Mouse (Mus musculus) lung, embryonic 16.5 days (tissue): ENCODE measurements around the gene Tnfsf12. TPM values are rescaled to one million over a fixed set of nuclear protein-coding genes. Genes with fewer than 3 reads are reported as not detected.
A peak's percentile ranks its signal among the peaks of the same experiment; 100 is the strongest.

Experiments used
- ATAC-seq: fragments of 200-750 bp; cut with Nextera tagmentation; 2 replicates; pipeline ENCODE4 v1.8.0; 2017; ENCODE audit warnings: low read depth, mild to moderate bottlenecking, moderate library complexity
- H3K27ac ChIP-seq: fragments of 300-500 bp; sonication (generic); 2 replicates; pipeline ENCODE4 v1.5.1; 2014; ENCODE audit warnings: mild to moderate bottlenecking, control low read depth, low read length
- H3K27me3 ChIP-seq: fragments of 300-500 bp; sonication (generic); 2 replicates; pipeline ENCODE4 v1.6.1; 2014; ENCODE audit warnings: low read depth, low read length, mixed read lengths; ENCODE audit not compliant: control insufficient read depth, insufficient read depth
- H3K36me3 ChIP-seq: fragments of 300-500 bp; sonication (generic); 2 replicates; pipeline ENCODE4 v1.6.1; 2014; ENCODE audit warnings: low read length; ENCODE audit not compliant: control insufficient read depth, insufficient read depth
- H3K4me1 ChIP-seq: fragments of 300-500 bp; sonication (generic); replicated peaks from 2 replicates; pipeline ENCODE4 v1.6.1; 2014; ENCODE audit warnings: low read length, mixed read lengths; ENCODE audit not compliant: control insufficient read depth, insufficient read depth
- H3K4me2 ChIP-seq: fragments of 300-500 bp; sonication (generic); 2 replicates; pipeline ENCODE4 v1.6.1; 2014; ENCODE audit warnings: low read depth, low read length, control low read depth
- H3K4me3 ChIP-seq: fragments of 300-500 bp; sonication (generic); 2 replicates; pipeline ENCODE4 v1.5.1; 2014; ENCODE audit warnings: mild to moderate bottlenecking, low read length, control low read depth
- H3K9ac ChIP-seq: fragments of 300-500 bp; sonication (generic); 2 replicates; pipeline ENCODE4 v1.6.1; 2014; ENCODE audit warnings: low read length, control low read depth
- H3K9me3 ChIP-seq: fragments of 300-500 bp; sonication (generic); 2 replicates; pipeline ENCODE4 v1.6.1; 2016; ENCODE audit warnings: low read length; ENCODE audit not compliant: control insufficient read depth
- WGBS: fragments of 180-500 bp; shearing (Covaris S2); extraction: QIAGEN DNeasy Blood & Tissue Kit; methylation state at CpG from one replicate; pipeline ENCODE4 v1.1.7; 2014; 5-methylcytosine and 5-hydroxymethylcytosine counted together
- microRNA counts: library from miRNA; unstranded; fragments of <30 nt; microRNA quantifications from one replicate; lab custom pipeline; 2016
- microRNA-seq: library from miRNA; unstranded; fragments of <30 nt; microRNA quantifications from one replicate; pipeline ENCODE4, GENCODE M21; 2016
- polyA plus RNA-seq: library from polyadenylated mRNA; unstranded; fragments of >200 nt; fragmentation: Nextera tagmentation; extraction: Ambion mirVana; gene quantifications from 2 replicates; pipeline ENCODE4 v1.2.1, GENCODE M21; 2015

Tnfsf12 gene
- polyA plus RNA-seq, 1 experiment from 2014 or later = 10.6 TPM

GRCm38 (mm10) chr11:69653399-69653798 lies 42.2 kb downstream of the Tnfsf12 start:
- Histone ChIP-seq H3K4me2 (no peak overlapping the region), H3K9ac (no peak overlapping the region), H3K27me3 (no peaks in the 10 kb centered on the region), H3K36me3 (peaks cover 50% of the 10 kb centered on the region), H3K4me1 (peaks cover 12% of the 10 kb centered on the region), H3K4me3 (no peak overlapping the region), H3K9me3 (no peaks in the 10 kb centered on the region), H3K27ac (no peak overlapping the region)
- WGBS = 58% methylated on average over 5 of the region's 5 CpGs
- ATAC-seq = no peak

- H3K27me3 ChIP-seq = no peaks in the 10 kb centered on the region
- H3K27ac ChIP-seq = no peak overlapping the region
- ATAC-seq = no peak
- no peaks in the 10 kb centered on the region for H3K9me3 ChIP-seq
- no peak overlapping the region for H3K9ac ChIP-seq
- 91% methylated on average over 5 of the region's 5 CpGs for WGBS
- no peak overlapping the region for H3K4me3 ChIP-seq
- H3K4me2 ChIP-seq = no peak overlapping the region
- no peaks in the 10 kb centered on the region for H3K4me1 ChIP-seq
- H3K36me3 ChIP-seq = peaks cover 70% of the 10 kb centered on the region
Measured at GRCm38 (mm10) chr11:69645860-69646259, 49.8 kb downstream of the Tnfsf12 start.

MicroRNA genes within 50 kb of the gene (microRNA counts, 519-probe panel; counts per million panel counts)
- not detected for microRNA mmu-miR-1934 (lab: Ali Mortazavi, UCI)

Small RNAs within 50 kb of the gene (microRNA-seq; reads per million reads assigned to microRNA genes)
- gene Mir1934 = 4.0 reads per million, percentile 15 among the genes with 10 or more reads in this experiment

Other genes with a start within 250 kb of the Tnfsf12 start
- 1.9 TPM in 2 replicates for gene Dnah2, start 146.7 kb downstream of the Tnfsf12 start, polyA plus RNA-seq
- 5.6 and 5.7 TPM in 2 replicates for gene Efnb3, start 135.6 kb downstream of the Tnfsf12 start, polyA plus RNA-seq
- 26.2 and 29.2 TPM in 2 replicates for gene Wrap53, start 115.6 kb downstream of the Tnfsf12 start, polyA plus RNA-seq
- 141 and 154 TPM in 2 replicates for gene Trp53, start 115.5 kb downstream of the Tnfsf12 start, polyA plus RNA-seq
- gene Atp1b2, start 89.9 kb downstream of the Tnfsf12 start, polyA plus RNA-seq = 10.5 and 12.7 TPM in 2 replicates
- 0.15 TPM in 1 of 2 replicates, not detected in the other for gene Shbg, start 77.9 kb downstream of the Tnfsf12 start, polyA plus RNA-seq
- 15.2 and 19.2 TPM in 2 replicates for gene Sat2, start 73.8 kb downstream of the Tnfsf12 start, polyA plus RNA-seq
- 22.2 and 22.6 TPM in 2 replicates for gene Fxr2, start 62.9 kb downstream of the Tnfsf12 start, polyA plus RNA-seq
- gene Sox15, start 40.5 kb downstream of the Tnfsf12 start, polyA plus RNA-seq = 0.54 TPM in 1 of 2 replicates, not detected in the other
- 65.5 and 71.0 TPM in 2 replicates for gene Mpdu1, start 33.2 kb downstream of the Tnfsf12 start, polyA plus RNA-seq
- 19.2 and 19.4 TPM in 2 replicates for gene Cd68, start 29.7 kb downstream of the Tnfsf12 start, polyA plus RNA-seq
- 539 and 624 TPM in 2 replicates for gene Eif4a1, start 23.4 kb downstream of the Tnfsf12 start, polyA plus RNA-seq
- 69.3 and 70.6 TPM in 2 replicates for gene Senp3, start 13.8 kb downstream of the Tnfsf12 start, polyA plus RNA-seq
- 0.89 and 1.2 TPM in 2 replicates for gene Tnfsf13, start 10.1 kb downstream of the Tnfsf12 start, polyA plus RNA-seq
- gene Tnfsfm13, start 249 bp upstream of the Tnfsf12 start, polyA plus RNA-seq = 5.0 and 5.4 TPM in 2 replicates
- 24.1 and 25.3 TPM in 2 replicates for gene Polr2a, start 62.8 kb upstream of the Tnfsf12 start, polyA plus RNA-seq
- gene Slc35g3, start 66.1 kb upstream of the Tnfsf12 start, polyA plus RNA-seq = 0.36 and 0.64 TPM in 2 replicates
- 3.5 and 4.9 TPM in 2 replicates for gene Zbtb4, start 70.1 kb upstream of the Tnfsf12 start, polyA plus RNA-seq
- 18.6 and 20.7 TPM in 2 replicates for gene Chrnb1, start 100.1 kb upstream of the Tnfsf12 start, polyA plus RNA-seq
- 1.0 and 1.7 TPM in 2 replicates for gene Fgf11, start 106.0 kb upstream of the Tnfsf12 start, polyA plus RNA-seq
- 6.5 and 8.6 TPM in 2 replicates for gene Tmem102, start 109.8 kb upstream of the Tnfsf12 start, polyA plus RNA-seq
- gene Gm39566, start 119.4 kb upstream of the Tnfsf12 start, polyA plus RNA-seq = not detected in 2 replicates
- not detected in 2 replicates for gene Spem2, start 122.6 kb upstream of the Tnfsf12 start, polyA plus RNA-seq
- not detected in 2 replicates for gene Spem1, start 126.3 kb upstream of the Tnfsf12 start, polyA plus RNA-seq
- 4.4 and 5.0 TPM in 2 replicates for gene Nlgn2, start 141.9 kb upstream of the Tnfsf12 start, polyA plus RNA-seq
- 443 and 452 TPM in 2 replicates for gene Tmem256, start 142.7 kb upstream of the Tnfsf12 start, polyA plus RNA-seq
- 115 and 137 TPM in 2 replicates for gene Plscr3, start 150.5 kb upstream of the Tnfsf12 start, polyA plus RNA-seq
- gene Tnk1, start 162.9 kb upstream of the Tnfsf12 start, polyA plus RNA-seq = 10.8 and 11.8 TPM in 2 replicates
- gene Tmem95, start 182.2 kb upstream of the Tnfsf12 start, polyA plus RNA-seq = not detected in 2 replicates
- gene Kctd11, start 185.6 kb upstream of the Tnfsf12 start, polyA plus RNA-seq = 10.9 and 11.4 TPM in 2 replicates
- 2.1 and 3.8 TPM in 2 replicates for gene Acap1, start 199.7 kb upstream of the Tnfsf12 start, polyA plus RNA-seq
- 7.9 and 8.6 TPM in 2 replicates for gene 2810408A11Rik, start 205.1 kb upstream of the Tnfsf12 start, polyA plus RNA-seq
- gene Neurl4, start 205.2 kb upstream of the Tnfsf12 start, polyA plus RNA-seq = 5.7 and 6.4 TPM in 2 replicates
- gene Gps2, start 218.0 kb upstream of the Tnfsf12 start, polyA plus RNA-seq = 85.1 and 87.8 TPM in 2 replicates
- gene Eif5a, start 226.1 kb upstream of the Tnfsf12 start, polyA plus RNA-seq = 1,390 and 1,410 TPM in 2 replicates
- 2.7 and 4.9 TPM in 2 replicates for gene Ybx2, start 239.9 kb upstream of the Tnfsf12 start, polyA plus RNA-seq